Comparison of ENCODE assay signal across 8 mouse cellular contexts in genomic region chr17:32349037-32349732, GRCm38 (mm10). TPM values are rescaled to one million over a fixed set of nuclear protein-coding genes. Genes with fewer than 3 reads are reported as not detected.
DNase-seq lines count a peak whose midpoint lies in the region; ATAC-seq and TF ChIP-seq lines count a peak whose summit lies in the region.

No protein-coding gene starts in this region.

- no peaks in the 10 kb centered on the region for H3K27me3 ChIP-seq in forebrain, embryonic 12.5 days
- no peaks in the 10 kb centered on the region for H3K27me3 ChIP-seq in liver, postnatal 0 days (ENCODE audit: insufficient read depth, low read length)
- no peaks in the 10 kb centered on the region for H3K27me3 ChIP-seq in neural tube, embryonic 12.5 days (replicated peaks)

- no peak for TF ChIP-seq POLR2A in brain, embryonic 14.5 days (IDR thresholded peaks at IDR 0.05; ENCODE audit: borderline replicate concordance, extremely low read depth, insufficient read depth, insufficient read length, poor library complexity, severe bottlenecking)

- H3K27ac ChIP-seq in forebrain, embryonic 12.5 days = 0 out of 2 replicates have a peak overlapping the region, but pooled peaks have one; percentile 36
- H3K27ac ChIP-seq in liver, postnatal 0 days (ENCODE audit: low read depth) = peak overlapping the region; percentile 92
- H3K27ac ChIP-seq in neural tube, embryonic 12.5 days = no peak overlapping the region

- peaks cover 26% of the 10 kb centered on the region for H3K4me1 ChIP-seq in forebrain, embryonic 12.5 days
- H3K4me1 ChIP-seq in liver, postnatal 0 days (ENCODE audit: insufficient read depth) = peaks cover 12% of the 10 kb centered on the region
- H3K4me1 ChIP-seq in neural tube, embryonic 12.5 days = peaks cover 15% of the 10 kb centered on the region

- intact Hi-C loops in heart, postnatal 25 days (cut with DNase I) = loop anchor here (1.0 to 5.0 kb wide), 2 partner anchors 83 to 145 kb away; no protein-coding TSS in a partner anchor

- H3K9ac ChIP-seq in forebrain, embryonic 12.5 days = peak overlapping the region; percentile 81
- H3K9ac ChIP-seq in liver, postnatal 0 days (replicated peaks) = peak overlapping the region; percentile 90
- peak overlapping the region; percentile 74 for H3K9ac ChIP-seq in neural tube, embryonic 12.5 days

- peak overlapping the region; percentile 79 for H3K4me2 ChIP-seq in forebrain, embryonic 12.5 days
- peak overlapping the region; percentile 98 for H3K4me2 ChIP-seq in liver, postnatal 0 days (ENCODE audit: low read depth, low read length)
- H3K4me2 ChIP-seq in neural tube, embryonic 12.5 days (replicated peaks) = peak overlapping the region; percentile 82

- H3K9me3 ChIP-seq in forebrain, embryonic 12.5 days = no peaks in the 10 kb centered on the region
- no peaks in the 10 kb centered on the region for H3K9me3 ChIP-seq in liver, postnatal 0 days (ENCODE audit: low read length)
- no peaks in the 10 kb centered on the region for H3K9me3 ChIP-seq in neural tube, embryonic 12.5 days

- peaks cover 18% of the 10 kb centered on the region for H3K36me3 ChIP-seq in forebrain, embryonic 12.5 days (replicated peaks)
- H3K36me3 ChIP-seq in liver, postnatal 0 days (replicated peaks; ENCODE audit: insufficient read depth, low read length) = peaks cover 10% of the 10 kb centered on the region; the same call in 1 of the 2 replicates
- peaks cover 20% of the 10 kb centered on the region for H3K36me3 ChIP-seq in neural tube, embryonic 12.5 days

- TF ChIP-seq EP300 in liver, postnatal 0 days (IDR thresholded peaks at IDR 0.05; ENCODE audit: low read depth) = no peak

- peak; percentile 81 for TF ChIP-seq CTCF in brain, embryonic 14.5 days (IDR thresholded peaks at IDR 0.05; ENCODE audit: borderline replicate concordance, extremely low read depth, insufficient read depth, insufficient read length)
- TF ChIP-seq CTCF in liver, postnatal 0 days (IDR thresholded peaks at IDR 0.05; ENCODE audit: low read depth) = peak; percentile 97

- WGBS in forebrain, embryonic 12.5 days = 16% methylated on average over 4 of the region's 4 CpGs
- 4% methylated on average over 4 of the region's 4 CpGs for WGBS in liver, postnatal 0 days (ENCODE audit: insufficient replicate concordance)
- 19% methylated on average over 4 of the region's 4 CpGs for WGBS in neural tube, embryonic 12.5 days

- ATAC-seq in forebrain, embryonic 12.5 days (ENCODE audit: low FRiP score) = peak; percentile 22; the same call in 1 of the 2 replicates
- ATAC-seq in liver, postnatal 0 days = peak; percentile 28
- no peak for ATAC-seq in neural tube, embryonic 12.5 days (ENCODE audit: low FRiP score, low read depth)

- peak overlapping the region; percentile 81 for H3K4me3 ChIP-seq in forebrain, embryonic 12.5 days (replicated peaks)
- peak overlapping the region; percentile 73 for H3K4me3 ChIP-seq in liver, postnatal 0 days (ENCODE audit: low read depth, low read length)
- H3K4me3 ChIP-seq in neural tube, embryonic 12.5 days = peak overlapping the region; percentile 63

- peak; percentile 93 for DNase-seq in heart, adult 11 months
- DNase-seq in heart, postnatal 25 days (ENCODE audit: low spot score) = no peak
- DNase-seq in brain, embryonic 14.5 days (ENCODE audit: low read depth) = peak; percentile 73
- DNase-seq in induced T-regulatory cell, adult 2 months (ENCODE audit: low read depth) = peak; percentile 81
- DNase-seq in liver, postnatal 0 days = peak; percentile 71
- no peak for DNase-seq in gastrocnemius, postnatal 10 days

RNA-seq across cellular contexts. Expression of gene Akap8l, which starts 1.2 kb away (rescaled TPM):
- 10 to 100 TPM; 43.0 to 46.3 TPM for total RNA-seq in heart, postnatal 25 days (2021)
- 189 and 209 TPM in 2 replicates for polyA plus RNA-seq in brain, embryonic 14.5 days (2012; rRNA removed)
- polyA plus RNA-seq in forebrain, embryonic 12.5 days (2016; fragmentation: Nextera tagmentation; extraction: Ambion mirVana) = 110 TPM in 2 replicates
- polyA plus RNA-seq in liver, postnatal 0 days (2015; fragmentation: Nextera tagmentation; extraction: Ambion mirVana) = 21.5 and 23.8 TPM in 2 replicates
- 135 and 136 TPM in 2 replicates for polyA plus RNA-seq in neural tube, embryonic 12.5 days (2016; fragmentation: Nextera tagmentation; extraction: Ambion mirVana)
- 10 to 100 TPM; 23.7 to 39.9 TPM for total RNA-seq in gastrocnemius, postnatal 10 days (2021)

RNA-seq across cellular contexts. Expression of gene Akap8, which starts 28.1 kb away (rescaled TPM):
- 10 to 100 TPM; 37.2 to 51.5 TPM for total RNA-seq in heart, postnatal 25 days (2021)
- 103 and 120 TPM in 2 replicates for polyA plus RNA-seq in brain, embryonic 14.5 days (2012; rRNA removed)
- 143 and 145 TPM in 2 replicates for polyA plus RNA-seq in forebrain, embryonic 12.5 days (2016; fragmentation: Nextera tagmentation; extraction: Ambion mirVana)
- polyA plus RNA-seq in liver, postnatal 0 days (2015; fragmentation: Nextera tagmentation; extraction: Ambion mirVana) = 14.5 and 17.3 TPM in 2 replicates
- 124 and 126 TPM in 2 replicates for polyA plus RNA-seq in neural tube, embryonic 12.5 days (2016; fragmentation: Nextera tagmentation; extraction: Ambion mirVana)
- 10 to 100 TPM; 37.6 to 50.2 TPM for total RNA-seq in gastrocnemius, postnatal 10 days (2021)

RNA-seq across cellular contexts. Expression of gene Wiz, which starts 40.1 kb away (rescaled TPM):
- 10 to 100 TPM; 18.1 to 20.2 TPM for total RNA-seq in heart, postnatal 25 days (2021)
- 84.1 and 102 TPM in 2 replicates for polyA plus RNA-seq in brain, embryonic 14.5 days (2012; rRNA removed)
- 40.3 and 44.3 TPM in 2 replicates for polyA plus RNA-seq in forebrain, embryonic 12.5 days (2016; fragmentation: Nextera tagmentation; extraction: Ambion mirVana)
- polyA plus RNA-seq in liver, postnatal 0 days (2015; fragmentation: Nextera tagmentation; extraction: Ambion mirVana) = 2.7 and 3.2 TPM in 2 replicates
- polyA plus RNA-seq in neural tube, embryonic 12.5 days (2016; fragmentation: Nextera tagmentation; extraction: Ambion mirVana) = 41.4 and 50.5 TPM in 2 replicates
- total RNA-seq in gastrocnemius, postnatal 10 days (2021) = 10 to 100 TPM; 17.5 to 24.5 TPM

RNA-seq across cellular contexts. Expression of gene Rasal3, which starts 54.2 kb away (rescaled TPM):
- 1 to 10 TPM in 1 of 2 experiments, under 1 TPM in 1; 0.91 to 1.3 TPM for total RNA-seq in heart, postnatal 25 days (2021)
- 0.63 and 0.82 TPM in 2 replicates for polyA plus RNA-seq in brain, embryonic 14.5 days (2012; rRNA removed)
- 0.41 and 0.77 TPM in 2 replicates for polyA plus RNA-seq in forebrain, embryonic 12.5 days (2016; fragmentation: Nextera tagmentation; extraction: Ambion mirVana)
- polyA plus RNA-seq in liver, postnatal 0 days (2015; fragmentation: Nextera tagmentation; extraction: Ambion mirVana) = 2.9 and 3.1 TPM in 2 replicates
- 0.66 and 1.7 TPM in 2 replicates for polyA plus RNA-seq in neural tube, embryonic 12.5 days (2016; fragmentation: Nextera tagmentation; extraction: Ambion mirVana)
- total RNA-seq in gastrocnemius, postnatal 10 days (2021) = under 1 TPM; 0.70 to 0.90 TPM

Comparison
In these comparisons a context has a peak if more than half of its experiments do, and no peak if none do; other contexts are left out.
1. DNase-seq: peak in heart, adult 11 months (single experiment), brain, embryonic 14.5 days (single experiment), induced T-regulatory cell, adult 2 months (single experiment) and liver, postnatal 0 days (single experiment); none in heart, postnatal 25 days (single experiment) and gastrocnemius, postnatal 10 days (single experiment).
2. Peak in every context shown above with its lines, with median percentiles within 50 percentile points of each other: H3K4me2 ChIP-seq, H3K4me3 ChIP-seq and H3K9ac ChIP-seq.